Mouse (Mus musculus) CD8-positive naive resting alpha-beta T cell, adult 2 months (primary cell): ENCODE data around the gene Extl1.
"Not testable (repeated sequence)": the region's sequence is repeated elsewhere in the genome, so short reads cannot be mapped to it uniquely, and the experiment has no call there.

ENCODE experiments used
- DNase-seq, 2 experiments: peaks; one replicate each; pipeline ENCODE4 v3.0.0; 2022; ENCODE audit warnings: low read depth in 2 of 2, low spot score in 2 of 2

Extl1 gene

GRCm38 (mm10) chr4:134383750-134384149 is at the start of gene Extl1:
Extl1 (minus strand) TSS chr4:134383850.
- not testable (repeated sequence) for DNase-seq

- DNase-seq = no peak
These were observed 49.2 kb upstream of the Extl1 start for GRCm38 (mm10) chr4:134432686-134433360.

GRCm38 (mm10) chr4:134430381-134431004 is 46.8 kb upstream of the Extl1 start:
- DNase-seq = no peak

- no peak for DNase-seq
These were observed 41.4 kb upstream of the Extl1 start for GRCm38 (mm10) chr4:134425088-134425487.

GRCm38 (mm10) chr4:134423949-134424348 is 40.3 kb upstream of the Extl1 start:
- no peak for DNase-seq

GRCm38 (mm10) chr4:134421971-134422370 is 38.3 kb upstream of the Extl1 start:
- no peak for DNase-seq

GRCm38 (mm10) chr4:134417111-134417510 is 33.5 kb upstream of the Extl1 start:
- no peak for DNase-seq

GRCm38 (mm10) chr4:134416602-134417001 is 33.0 kb upstream of the Extl1 start:
- DNase-seq = no peak

GRCm38 (mm10) chr4:134416177-134416576 is 32.5 kb upstream of the Extl1 start:
- no peak for DNase-seq

- peak; percentile 33 to 35 for DNase-seq
These were observed 25.6 kb upstream of the Extl1 start for GRCm38 (mm10) chr4:134409286-134409685.

- DNase-seq = no peak
These were observed 20.1 kb upstream of the Extl1 start for GRCm38 (mm10) chr4:134403721-134404120.

GRCm38 (mm10) chr4:134402571-134403262 is 19.1 kb upstream of the Extl1 start:
- no peak for DNase-seq

- no peak for DNase-seq
These were observed 18.4 kb upstream of the Extl1 start for GRCm38 (mm10) chr4:134401856-134402570.

- DNase-seq = peak in 1 of 2 experiments; percentile 21
These were observed 17.6 kb upstream of the Extl1 start for GRCm38 (mm10) chr4:134401181-134401661.

GRCm38 (mm10) chr4:134400206-134400605 is 16.6 kb upstream of the Extl1 start:
- no peak for DNase-seq

GRCm38 (mm10) chr4:134397732-134398131 is 14.1 kb upstream of the Extl1 start:
- DNase-seq = no peak

- DNase-seq = no peak
These were observed 13.5 kb upstream of the Extl1 start for GRCm38 (mm10) chr4:134397121-134397520.

- DNase-seq = peak; percentile 92
These were observed 12.6 kb upstream of the Extl1 start, which contains the start of gene Pafah2 for GRCm38 (mm10) chr4:134395977-134396825. Pafah2 (plus strand) TSS chr4:134396320.

GRCm38 (mm10) chr4:134395142-134395541 is 11.5 kb upstream of the Extl1 start:
- DNase-seq = no peak

GRCm38 (mm10) chr4:134393026-134393425 is 9.4 kb upstream of the Extl1 start:
- DNase-seq = no peak
